Mouse (Mus musculus) NIH3T3 (cell line): ENCODE measurements around the gene Atp23.

Experiments used
- DNase-seq: peaks from one replicate; pipeline ENCODE4 v3.0.0-alpha.2; 2012; ENCODE audit warnings: low read depth

Atp23 gene

GRCm38 (mm10) chr10:126900821-126901487, at the start of gene Atp23:
TSS of gene Atp23 (minus strand) at chr10:126901355.
- peak; percentile 96 for DNase-seq

GRCm38 (mm10) chr10:126950572-126950971, 49.4 kb upstream of the Atp23 start:
- no peak for DNase-seq

- no peak for DNase-seq
Observed at GRCm38 (mm10) chr10:126949824-126950223, 48.7 kb upstream of the Atp23 start.

DNA sequence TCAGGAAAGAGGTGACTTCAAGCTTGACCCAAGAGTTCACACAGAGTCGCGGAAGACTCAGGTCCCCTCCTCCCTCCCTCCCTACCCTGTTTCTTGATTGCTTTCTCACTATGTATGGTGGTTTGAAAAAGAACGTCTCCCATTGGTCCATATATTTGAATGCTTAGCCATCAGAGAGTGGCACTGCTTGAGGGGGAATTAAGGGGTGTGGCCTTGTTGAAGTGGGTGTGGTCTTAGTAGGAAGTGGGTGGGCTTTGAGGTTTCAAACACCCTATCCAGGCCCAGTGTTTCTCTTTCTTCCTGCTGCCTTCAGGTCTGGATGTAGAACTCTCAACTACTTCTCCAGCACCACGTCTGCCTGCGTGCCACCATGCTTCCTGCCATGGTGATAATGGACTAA, 44.4 kb upstream of the Atp23 start:
- no peak for DNase-seq

DNA sequence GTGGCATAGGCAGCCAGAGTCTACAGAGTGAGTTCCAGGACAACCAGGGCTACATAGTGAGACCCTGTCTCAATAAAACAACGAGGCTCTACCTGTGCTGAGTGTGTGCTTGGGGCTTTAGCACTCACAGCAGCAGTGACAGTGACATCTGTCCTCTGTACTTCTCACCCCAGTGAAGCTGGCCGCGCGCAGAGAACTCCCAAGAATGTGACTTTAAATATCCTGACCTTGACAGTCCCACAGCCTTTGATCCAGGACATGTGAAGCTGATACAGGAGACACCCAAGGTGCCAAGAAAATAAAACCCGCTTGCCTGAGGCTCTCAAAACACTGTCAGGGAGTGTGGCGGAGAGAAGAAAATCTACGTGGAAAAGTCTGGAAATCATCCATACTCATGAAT, 39.8 kb upstream of the Atp23 start:
- DNase-seq, result no peak

DNA sequence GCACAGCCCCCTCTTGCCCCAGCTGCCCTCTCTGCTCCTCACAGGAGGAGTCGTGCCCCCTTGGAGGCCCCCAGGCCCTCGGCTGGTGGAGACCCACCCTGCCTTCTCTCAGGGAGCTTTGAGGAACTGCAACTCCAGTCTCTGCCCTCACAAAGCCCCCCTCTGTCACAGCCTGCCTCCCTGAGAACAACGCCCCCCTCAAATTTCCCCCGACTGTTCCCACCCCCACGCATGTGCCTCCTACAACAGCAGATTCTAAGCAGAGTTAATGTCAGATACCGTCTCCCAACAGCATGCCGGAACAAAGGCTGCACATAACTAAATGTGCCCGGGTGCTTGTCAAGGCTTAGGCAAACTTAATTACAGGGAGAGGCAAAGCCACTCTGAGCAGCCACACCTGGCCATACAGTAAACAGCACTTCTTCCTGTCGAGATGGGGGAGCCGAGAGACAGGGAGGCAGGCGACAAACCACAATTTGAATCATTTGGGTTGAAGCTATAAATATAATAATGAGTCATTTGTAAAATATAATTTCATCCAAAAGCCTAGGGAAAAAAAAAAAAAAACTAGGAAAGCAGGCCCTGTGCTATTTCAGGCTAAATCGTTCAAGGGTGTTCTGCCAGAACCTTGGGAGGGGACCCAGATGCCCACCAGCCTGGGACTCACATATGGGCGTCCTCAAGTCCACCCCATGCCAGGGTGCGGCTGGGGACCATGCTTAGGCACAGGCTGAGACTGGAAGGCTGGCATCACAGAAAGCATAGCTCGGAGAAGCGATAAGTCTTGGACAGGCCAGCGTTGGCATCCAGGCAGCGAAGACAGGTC, 34.6 kb upstream of the Atp23 start:
- peak; percentile 70 for DNase-seq

- DNase-seq, result no peak
Observed at GRCm38 (mm10) chr10:126935121-126935520, 34.0 kb upstream of the Atp23 start.

DNA sequence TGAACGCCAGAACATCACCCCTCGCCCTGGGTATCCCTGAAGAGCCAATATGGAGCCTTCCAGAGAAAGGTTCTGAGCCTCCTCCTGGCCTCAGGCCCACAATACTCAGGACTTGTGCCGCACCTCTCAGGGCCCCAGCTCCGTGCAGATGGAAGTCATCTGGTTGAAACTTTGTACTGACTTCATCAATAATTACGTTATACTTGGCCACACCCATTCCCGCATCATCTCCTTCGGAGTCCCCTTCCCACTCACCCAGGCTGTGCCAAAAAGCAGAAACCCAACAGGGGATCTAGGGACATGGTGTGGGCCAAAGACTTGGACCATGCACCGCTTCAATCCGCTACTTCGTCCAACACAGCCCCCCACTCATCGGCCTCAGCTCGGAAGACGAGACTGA, 33.4 kb upstream of the Atp23 start:
- no peak for DNase-seq

GRCm38 (mm10) chr10:126931760-126932139, 30.6 kb upstream of the Atp23 start:
- no peak for DNase-seq

DNA sequence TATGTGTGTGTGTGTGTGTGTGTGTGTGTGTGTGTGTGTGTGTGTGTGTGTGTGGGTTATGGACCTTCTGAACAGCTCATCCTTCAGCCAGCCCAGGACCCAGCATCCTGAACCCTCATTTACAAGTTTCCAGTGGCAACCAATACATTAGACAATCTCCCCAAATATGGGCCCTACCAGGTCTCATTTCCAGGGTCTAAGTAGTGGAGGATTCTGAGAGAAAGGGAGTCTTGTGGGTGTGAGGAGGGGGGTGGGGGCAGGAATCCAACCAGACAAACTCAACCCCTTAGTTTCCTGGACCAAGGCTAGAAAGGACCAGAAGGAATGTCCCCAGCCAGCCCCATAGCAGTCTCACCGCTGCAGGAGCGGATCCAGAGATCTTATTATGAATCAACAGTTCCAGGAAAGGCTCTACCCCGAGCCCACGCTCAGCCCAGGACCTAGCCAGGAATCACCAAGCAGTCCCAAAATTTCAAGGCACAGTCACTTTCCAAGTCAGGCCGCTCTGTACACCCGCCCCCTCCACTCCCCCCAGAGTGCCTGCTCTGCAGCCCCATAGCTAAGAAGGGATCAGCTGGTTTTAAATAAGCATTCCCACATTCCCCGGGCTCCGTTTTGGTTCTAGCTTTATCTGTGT, 30.1 kb upstream of the Atp23 start:
- DNase-seq, result peak; percentile 79

- DNase-seq, result peak; percentile 97
Observed at GRCm38 (mm10) chr10:126930270-126931121, 29.3 kb upstream of the Atp23 start.

- DNase-seq, result no peak
Observed at GRCm38 (mm10) chr10:126929543-126929942, 28.4 kb upstream of the Atp23 start.

- no peak for DNase-seq
Observed at GRCm38 (mm10) chr10:126928819-126929206, 27.7 kb upstream of the Atp23 start.

GRCm38 (mm10) chr10:126928011-126928818, 27.1 kb upstream of the Atp23 start:
- peak; percentile 95 for DNase-seq

GRCm38 (mm10) chr10:126927101-126927961, 26.2 kb upstream of the Atp23 start:
- DNase-seq, result peak; percentile 76

DNA sequence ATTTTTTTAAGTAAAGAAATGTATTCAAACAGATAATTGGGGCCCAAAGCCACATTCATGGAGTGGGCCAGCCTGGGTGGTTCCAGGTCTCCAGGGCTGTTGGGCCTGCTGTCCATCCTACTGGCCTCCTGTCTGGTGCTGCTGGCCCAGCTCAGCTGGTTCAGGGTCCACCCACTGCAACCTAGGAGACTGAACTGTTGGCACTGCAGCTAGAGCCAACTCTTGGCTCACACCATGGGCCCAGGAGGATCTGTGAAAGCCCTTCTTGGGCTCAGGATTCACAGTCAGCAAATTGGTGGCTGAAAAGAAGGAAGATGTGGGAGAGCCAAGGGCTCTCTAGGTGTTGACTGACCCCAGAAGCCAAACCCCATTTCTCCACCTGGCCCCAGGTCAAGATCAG, 24.2 kb upstream of the Atp23 start:
- DNase-seq, result no peak

GRCm38 (mm10) chr10:126924087-126924486, 22.9 kb upstream of the Atp23 start:
- DNase-seq, result peak; percentile 89

DNA sequence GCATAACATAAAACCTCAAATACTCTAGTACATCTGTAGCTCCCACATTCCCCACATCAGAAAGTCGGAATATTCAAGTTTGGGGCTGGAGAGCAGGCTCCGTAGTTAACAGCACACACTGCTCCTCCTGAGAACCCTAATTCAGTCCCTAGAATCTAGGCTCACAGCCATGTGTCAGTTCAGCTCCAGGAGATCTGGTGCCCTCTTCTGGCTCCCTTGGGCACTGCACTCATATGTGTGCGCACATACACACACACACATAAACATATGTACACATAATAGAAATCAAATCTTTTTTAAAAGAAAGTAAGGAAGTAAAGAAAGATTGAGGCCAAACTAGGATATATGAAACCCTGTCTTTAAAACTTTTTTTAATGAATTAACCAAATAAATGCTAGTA, 19.1 kb upstream of the Atp23 start:
- DNase-seq, result peak; percentile 48

- peak; percentile 98 for DNase-seq
Observed at GRCm38 (mm10) chr10:126919067-126919466, 17.9 kb upstream of the Atp23 start.

DNA sequence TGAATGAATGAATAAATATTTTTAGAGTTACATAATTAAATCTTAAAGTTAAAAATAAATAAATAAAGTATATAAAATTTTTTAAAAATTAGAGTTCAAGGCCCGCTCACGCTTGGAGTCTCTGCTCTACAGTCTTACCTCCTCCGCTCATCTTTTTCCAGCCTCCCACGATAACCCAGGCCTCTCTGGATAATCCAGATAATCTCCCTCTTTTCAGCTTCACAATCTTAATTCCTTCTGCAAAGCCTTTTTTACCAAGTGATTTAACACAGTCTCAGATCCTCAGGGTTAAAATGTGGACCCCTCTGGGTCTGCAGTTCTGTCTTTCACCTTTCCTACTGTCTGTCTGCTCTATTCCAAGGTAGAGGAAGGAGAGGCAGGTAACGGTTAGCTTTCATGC, 13.1 kb upstream of the Atp23 start:
- no peak for DNase-seq
